Mouse (Mus musculus) spleen, adult 18-20 months (tissue): ENCODE data around the gene Mea1.

Experiments used
- DNase-seq, 2 experiments: peaks; one replicate each; pipeline ENCODE4 v3.0.0; 2022; ENCODE audit warnings: mixed read lengths in 2 of 2

The Mea1 gene

GRCm38 (mm10) chr17:46678416-46678815 lies at the start of gene Mea1:
Gene Mea1 (plus strand): TSS chr17:46678793.
- DNase-seq = no peak

GRCm38 (mm10) chr17:46629685-46630441 lies 48.7 kb upstream of the Mea1 start:
- peak in 1 of 2 experiments; percentile 20 for DNase-seq

GRCm38 (mm10) chr17:46636831-46637523 lies 41.6 kb upstream of the Mea1 start:
- DNase-seq = peak in 1 of 2 experiments; percentile 30

- no peak for DNase-seq
Observed at GRCm38 (mm10) chr17:46639929-46640328, 38.7 kb upstream of the Mea1 start.

GRCm38 (mm10) chr17:46642060-46642459 lies 36.5 kb upstream of the Mea1 start:
- DNase-seq = no peak

GRCm38 (mm10) chr17:46644152-46644805 lies 34.3 kb upstream of the Mea1 start:
- no peak for DNase-seq

- DNase-seq = peak in 1 of 2 experiments; percentile 18
Observed at GRCm38 (mm10) chr17:46644916-46645475, 33.6 kb upstream of the Mea1 start.

- peak; percentile 97 to 98 for DNase-seq
Observed at GRCm38 (mm10) chr17:46645561-46646321, 32.9 kb upstream of the Mea1 start, which contains the start of the genes Klc4 and Mrpl2. Gene Klc4 (minus strand): TSS chr17:46646022. Gene Mrpl2 (plus strand): TSS chr17:46646229.

GRCm38 (mm10) chr17:46646322-46646662 lies 32.3 kb upstream of the Mea1 start:
- no peak for DNase-seq

- no peak for DNase-seq
Observed at GRCm38 (mm10) chr17:46647279-46647678, 31.3 kb upstream of the Mea1 start.

- no peak for DNase-seq
Observed at GRCm38 (mm10) chr17:46648436-46648835, 30.2 kb upstream of the Mea1 start.

GRCm38 (mm10) chr17:46649811-46650210 lies 28.8 kb upstream of the Mea1 start:
- DNase-seq = no peak

GRCm38 (mm10) chr17:46650232-46651031 lies 28.2 kb upstream of the Mea1 start, which contains the start of gene Cul7:
Gene Cul7 (plus strand): TSS chr17:46650337.
- DNase-seq = peak; percentile 72 to 76

- no peak for DNase-seq
Observed at GRCm38 (mm10) chr17:46651292-46651691, 27.3 kb upstream of the Mea1 start.

GRCm38 (mm10) chr17:46651755-46652547 lies 26.6 kb upstream of the Mea1 start:
- DNase-seq = no peak

GRCm38 (mm10) chr17:46656054-46656453 lies 22.5 kb upstream of the Mea1 start:
- no peak for DNase-seq

GRCm38 (mm10) chr17:46661351-46661750 lies 17.2 kb upstream of the Mea1 start:
- DNase-seq = no peak

- no peak for DNase-seq
Observed at GRCm38 (mm10) chr17:46661981-46662380, 16.6 kb upstream of the Mea1 start.

- DNase-seq = no peak
Observed at GRCm38 (mm10) chr17:46662730-46663129, 15.9 kb upstream of the Mea1 start.

GRCm38 (mm10) chr17:46667712-46668111 lies 10.9 kb upstream of the Mea1 start:
- DNase-seq = no peak

GRCm38 (mm10) chr17:46669911-46670310 lies 8.7 kb upstream of the Mea1 start:
- no peak for DNase-seq
